Mouse (Mus musculus): ENCODE results near the gene Frmd8.

Frmd8 gene

DNA sequence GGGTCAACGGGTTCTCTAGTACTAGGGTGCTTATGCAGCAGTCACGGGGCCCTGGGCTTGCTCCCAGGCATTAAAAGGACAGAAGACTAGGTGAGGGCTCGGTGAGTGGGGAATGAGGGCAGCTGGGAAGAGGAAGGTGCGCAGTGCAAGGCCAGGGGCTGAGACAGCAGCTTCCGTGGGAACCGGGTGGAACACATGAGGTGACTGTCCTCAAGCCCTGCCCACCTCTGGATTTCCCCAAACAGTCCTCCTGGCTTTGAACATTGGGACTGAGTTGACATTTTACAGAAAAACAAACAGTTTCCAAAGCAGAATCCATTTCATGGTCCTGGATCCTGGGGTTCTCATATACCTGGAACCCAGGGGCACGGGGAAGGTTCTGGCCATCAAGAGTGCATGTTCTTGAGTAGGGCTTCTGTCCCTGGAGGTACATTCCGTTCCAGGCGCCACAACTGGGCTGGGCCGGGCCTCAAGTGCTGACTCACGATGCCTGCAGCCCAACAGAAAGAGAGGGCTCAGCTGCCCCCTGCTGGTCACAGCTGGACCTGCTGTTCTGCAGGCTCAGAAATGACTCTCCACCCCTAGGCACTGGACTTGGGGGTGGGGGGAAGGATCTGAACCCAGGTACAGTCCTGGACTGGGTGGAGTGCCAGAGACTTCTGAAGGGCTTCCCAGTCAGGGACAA, 25.1 kb downstream of the Frmd8 start:
- DNase-seq (ENCODE audit: low spot score) = peak; percentile 91

GRCm38 (mm10) chr19:5848826-5849672, 26.0 kb downstream of the Frmd8 start:
- no peak for DNase-seq (ENCODE audit: low spot score)

GRCm38 (mm10) chr19:5848032-5848825, 26.8 kb downstream of the Frmd8 start:
- DNase-seq (ENCODE audit: low spot score) = no peak

DNA sequence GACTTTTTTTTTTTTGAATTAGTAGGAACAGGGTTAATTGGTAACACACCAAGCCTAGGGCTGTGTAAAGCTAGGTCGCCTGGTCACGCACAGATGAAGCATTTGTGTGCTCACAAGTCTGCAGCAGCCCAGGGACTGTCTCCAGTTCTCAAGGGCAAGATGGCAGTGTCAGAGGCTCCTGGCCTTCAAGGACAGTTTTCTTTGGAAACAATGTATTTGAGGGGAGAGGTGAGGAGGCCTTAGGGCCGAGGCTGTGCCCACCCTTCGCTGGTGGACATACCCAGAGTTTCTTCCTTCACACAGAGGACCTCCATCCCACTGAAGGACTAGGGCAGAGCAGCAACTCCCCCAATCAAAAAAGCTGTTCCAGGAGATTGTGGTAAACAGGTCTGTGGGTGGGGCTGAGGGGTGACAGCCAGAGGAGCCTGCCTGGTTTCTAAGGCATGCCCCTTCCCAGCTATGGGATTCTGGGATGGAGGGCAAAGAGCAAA, 27.7 kb downstream of the Frmd8 start:
- DNase-seq (ENCODE audit: low spot score) = no peak

GRCm38 (mm10) chr19:5846557-5847305, 28.3 kb downstream of the Frmd8 start:
- peak; percentile 73 for DNase-seq (ENCODE audit: low spot score)

DNA sequence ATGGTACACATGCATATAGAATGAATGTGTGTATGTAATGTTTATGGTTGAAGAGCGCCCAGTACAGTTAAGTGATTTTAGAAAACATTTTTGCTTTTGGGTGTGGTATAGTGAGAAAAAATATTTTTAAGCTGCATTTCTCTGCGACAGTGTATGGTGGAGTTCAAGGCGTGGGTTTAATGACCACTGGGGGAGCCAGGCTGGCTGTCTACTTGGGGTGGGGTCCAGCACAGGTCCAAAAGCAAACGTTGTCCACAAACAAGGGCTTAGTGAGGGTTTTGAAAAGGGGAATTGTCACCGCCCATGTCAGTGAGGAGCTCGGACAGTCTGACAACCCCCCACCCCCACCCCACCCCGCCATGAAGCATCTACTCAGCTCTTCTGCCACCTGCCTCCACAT, 28.9 kb downstream of the Frmd8 start:
- DNase-seq (ENCODE audit: low spot score) = no peak

GRCm38 (mm10) chr19:5845319-5846135, 29.5 kb downstream of the Frmd8 start:
- peak; percentile 96 for DNase-seq (ENCODE audit: low spot score)

DNA sequence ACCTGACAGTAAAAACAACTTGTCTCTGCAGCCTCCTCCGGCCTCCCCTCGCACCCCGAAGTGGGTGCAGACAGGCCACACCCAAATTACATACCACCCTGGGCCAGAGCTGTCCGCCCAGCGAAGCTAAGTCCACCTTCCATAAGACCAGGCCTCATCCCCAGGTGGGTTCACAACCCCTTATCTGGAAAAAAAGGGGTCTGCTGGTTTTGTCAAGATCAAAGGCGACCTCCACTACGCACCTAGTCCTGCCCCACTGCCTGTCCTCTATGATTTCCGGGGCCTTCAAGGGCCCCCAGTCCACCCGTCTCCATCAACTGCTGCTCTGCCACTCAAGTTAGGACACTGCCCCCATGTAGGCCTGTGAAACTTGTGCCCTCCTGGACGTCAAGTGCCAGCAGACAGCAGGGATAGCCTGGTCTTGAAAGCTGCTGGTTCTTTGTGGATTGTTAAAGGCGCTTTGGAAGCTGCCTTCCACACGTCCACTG, 30.2 kb downstream of the Frmd8 start:
- no peak for DNase-seq (ENCODE audit: low spot score)

DNA sequence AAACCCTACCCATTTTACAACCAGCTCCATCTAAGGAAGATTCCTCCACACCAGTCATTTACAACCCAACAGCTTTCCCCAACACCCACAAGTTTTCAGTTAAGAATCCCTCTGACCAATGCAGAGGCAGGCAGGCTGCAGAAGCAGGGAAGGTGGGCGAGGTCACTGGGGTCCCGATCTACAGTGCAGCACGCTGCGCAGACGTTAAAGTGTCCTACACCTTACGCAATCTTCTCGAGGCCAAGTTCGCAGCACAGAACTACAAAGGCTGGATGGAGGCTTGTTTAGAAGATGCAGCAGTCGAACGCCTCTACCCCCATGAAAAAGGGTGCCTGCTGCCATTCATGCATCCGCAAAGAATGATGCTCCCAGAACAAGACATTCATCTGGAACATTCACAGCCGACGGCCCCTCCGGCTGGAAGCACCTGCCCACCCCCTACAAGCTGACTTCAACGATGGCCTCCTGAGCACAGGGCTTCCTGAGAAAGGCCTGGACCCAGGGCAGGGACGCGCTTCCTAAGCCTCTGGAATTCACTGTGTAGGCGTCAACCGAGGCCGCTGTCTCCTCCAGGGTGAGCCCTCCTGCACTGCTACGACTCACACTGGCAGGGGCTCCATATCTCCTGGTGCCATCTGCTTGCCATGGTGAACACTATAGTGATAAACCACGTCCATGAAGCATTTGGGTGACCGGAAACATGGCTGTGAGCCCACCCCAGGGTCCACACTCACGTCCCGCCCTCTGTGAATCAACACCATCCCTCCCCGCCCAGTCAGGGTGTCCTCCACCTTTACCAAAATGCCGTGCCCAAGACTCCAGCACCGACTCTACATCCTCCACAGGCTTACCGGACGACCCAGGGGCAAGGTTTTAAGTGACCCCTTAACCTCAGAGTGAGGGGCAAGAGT, 31.0 kb downstream of the Frmd8 start:
- DNase-seq (ENCODE audit: low spot score) = peak; percentile 53

DNA sequence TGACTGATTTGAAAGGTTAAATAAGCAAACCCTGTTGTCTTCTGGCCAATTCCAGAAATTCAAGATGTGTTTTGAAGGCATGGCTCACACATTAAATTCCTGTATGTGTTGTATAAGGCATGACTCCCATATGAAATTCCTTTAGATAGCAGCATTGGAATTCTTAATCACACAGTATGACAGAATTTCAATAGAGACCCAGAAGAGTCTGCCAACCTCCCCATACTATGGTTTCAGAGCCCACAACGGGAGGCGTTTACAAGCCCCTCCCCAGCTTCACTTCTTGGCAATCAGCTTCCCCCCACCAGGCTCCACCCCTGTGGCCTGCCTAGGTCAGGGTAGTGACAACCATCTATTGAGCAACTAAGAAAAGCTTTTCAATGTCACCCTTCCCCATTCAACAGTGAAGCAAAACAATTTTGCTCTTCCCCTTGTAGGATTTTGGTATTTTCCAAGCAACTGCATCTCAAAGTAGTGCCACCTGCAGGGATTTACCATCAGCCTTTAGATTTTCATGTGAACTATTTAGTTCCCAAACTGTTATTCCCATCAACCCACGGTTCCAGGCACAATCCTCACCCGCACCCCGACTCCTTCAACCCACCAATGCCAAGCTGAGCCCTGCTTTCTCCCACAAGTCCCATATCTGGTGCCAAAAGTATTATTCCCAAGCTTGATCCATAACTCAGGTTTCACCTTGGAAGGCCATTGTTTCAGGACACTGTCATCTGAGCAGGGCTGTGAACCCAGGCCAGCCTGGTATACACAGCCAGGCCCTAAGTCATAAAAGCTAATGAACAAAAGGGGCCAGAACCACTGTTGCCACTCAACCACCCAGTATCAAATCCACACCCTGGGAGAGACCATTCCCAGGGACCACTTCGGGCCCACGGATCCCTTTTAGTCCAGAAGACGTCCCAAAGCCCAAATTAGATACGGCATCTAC, 32.0 kb downstream of the Frmd8 start:
- DNase-seq (ENCODE audit: low spot score) = peak; percentile 72

- DNase-seq (ENCODE audit: low spot score) = peak; percentile 58
These were observed 32.9 kb downstream of the Frmd8 start for GRCm38 (mm10) chr19:5841999-5842784.

DNA sequence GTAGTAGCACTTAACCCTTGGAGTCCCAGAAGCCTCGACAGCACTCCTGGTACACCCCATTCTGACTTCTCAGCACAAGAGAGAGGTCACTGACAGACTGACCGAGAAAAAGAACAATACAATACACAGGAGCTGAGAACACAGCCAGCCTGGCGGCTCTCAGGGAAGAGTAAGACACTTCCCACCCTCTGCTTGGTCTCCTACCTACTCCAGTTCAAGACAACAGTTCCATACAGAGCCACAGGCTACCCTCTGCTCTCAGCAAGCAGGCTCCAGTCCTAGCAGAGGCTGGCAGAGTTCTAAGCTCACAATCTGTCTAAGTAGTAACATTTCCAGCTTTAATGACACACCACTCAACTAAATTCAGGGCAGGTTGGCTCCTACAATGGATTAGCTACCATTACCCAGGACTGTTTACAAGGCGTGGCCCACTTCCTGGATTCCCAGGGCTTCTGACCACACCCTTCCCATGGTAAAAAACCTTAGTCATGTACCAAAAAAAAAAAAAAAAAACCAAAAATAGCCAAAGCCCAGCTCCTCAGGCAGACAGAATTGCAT, 33.6 kb downstream of the Frmd8 start:
- peak; percentile 45 for DNase-seq (ENCODE audit: low spot score)

- DNase-seq (ENCODE audit: low spot score) = no peak
These were observed 34.1 kb downstream of the Frmd8 start for GRCm38 (mm10) chr19:5840890-5841388.

- DNase-seq (ENCODE audit: low spot score) = no peak
These were observed 34.8 kb downstream of the Frmd8 start for GRCm38 (mm10) chr19:5840086-5840889.

GRCm38 (mm10) chr19:5839317-5840085, 35.6 kb downstream of the Frmd8 start:
- no peak for DNase-seq (ENCODE audit: low spot score)

GRCm38 (mm10) chr19:5838892-5839165, 36.2 kb downstream of the Frmd8 start:
- no peak for DNase-seq (ENCODE audit: low spot score)

All from T-cell, adult 2 months (primary cell).